Mouse (Mus musculus): ENCODE results near the gene Efhc1. TPM values are rescaled to one million over a fixed set of nuclear protein-coding genes. Genes with fewer than 3 reads are reported as not detected.

The Efhc1 gene
- total and polyA plus RNA-seq, 3 experiments = not detected

GRCm38 (mm10) chr1:20986378-20987056, 35.1 kb downstream of the Efhc1 start:
- Histone ChIP-seq H3K9ac (ENCODE audit: control insufficient read depth, low read depth, low read length, poor library complexity, severe bottlenecking) (no peak overlapping the region), H3K4me3 (ENCODE audit: control insufficient read depth in 1 of 2, insufficient read depth in 1 of 2, low read depth in 2 of 2, low read length in 2 of 2) (no peak overlapping the region), H3K36me3 (ENCODE audit: control insufficient read depth in 1 of 2, insufficient read depth in 2 of 2, low read length in 2 of 2) (no peaks in the 10 kb centered on the region), H3K27ac (ENCODE audit: control insufficient read depth, low read depth, low read length) (no peak overlapping the region), H3K4me1 (ENCODE audit: control insufficient read depth in 1 of 2, insufficient read depth in 2 of 2, low read length in 2 of 2) (no peaks in the 10 kb centered on the region; a peak in 1 of 4 replicates), H3K9me3 (replicated peaks; ENCODE audit: insufficient read depth, low read length) (no peaks in the 10 kb centered on the region), H3K79me2 (ENCODE audit: control insufficient read depth, insufficient read depth, low read length, poor library complexity) (no peaks in the 10 kb centered on the region), H3K27me3 (ENCODE audit: control insufficient read depth in 1 of 2, insufficient read depth in 2 of 2, low read length in 2 of 2) (no peaks in the 10 kb centered on the region)
- no peak for DNase-seq (ENCODE audit: low read depth, low spot score)
- TF ChIP-seq CHD2 (IDR thresholded peaks at IDR 0.05; ENCODE audit: low read length) (no peak), POLR2AphosphoS2 (IDR thresholded peaks at IDR 0.05; ENCODE audit: low read length) (no peak), NELFE (IDR thresholded peaks at IDR 0.05; ENCODE audit: low read depth, low read length) (no peak), SMC3 (IDR thresholded peaks at IDR 0.05; ENCODE audit: low read depth, low read length) (no peak), GATA1 (IDR thresholded peaks at IDR 0.05; ENCODE audit: low read depth, low read length) (no peak), USF2 (IDR thresholded peaks at IDR 0.05; ENCODE audit: borderline replicate concordance in 1 of 2, insufficient read depth in 1 of 2, low read depth in 1 of 2, low read length in 2 of 2) (no peak), NRF1 (IDR thresholded peaks at IDR 0.05; ENCODE audit: insufficient read depth, low read depth, low read length, poor library complexity, severe bottlenecking) (no peak)

- H3K79me2 ChIP-seq (ENCODE audit: control insufficient read depth, insufficient read depth, low read length, poor library complexity) = no peaks in the 10 kb centered on the region
- no peaks in the 10 kb centered on the region for H3K36me3 ChIP-seq (ENCODE audit: control insufficient read depth in 1 of 2, insufficient read depth in 2 of 2, low read length in 2 of 2)
- no peaks in the 10 kb centered on the region for H3K4me1 ChIP-seq (ENCODE audit: control insufficient read depth in 1 of 2, insufficient read depth in 2 of 2, low read length in 2 of 2)
- H3K27ac ChIP-seq (ENCODE audit: control insufficient read depth, low read depth, low read length) = no peak overlapping the region
- no peak overlapping the region for H3K9ac ChIP-seq (ENCODE audit: control insufficient read depth, low read depth, low read length, poor library complexity, severe bottlenecking)
- H3K4me3 ChIP-seq (ENCODE audit: control insufficient read depth in 1 of 2, insufficient read depth in 1 of 2, low read depth in 2 of 2, low read length in 2 of 2) = no peak overlapping the region
- H3K9me3 ChIP-seq (replicated peaks; ENCODE audit: insufficient read depth, low read length) = no peaks in the 10 kb centered on the region
- no peak for TF ChIP-seq MEF2A (IDR thresholded peaks at IDR 0.05; ENCODE audit: extremely low read depth, insufficient replicate concordance, low read depth, low read length, poor library complexity, severe bottlenecking)
- no peak for TF ChIP-seq CHD1 (IDR thresholded peaks at IDR 0.05; ENCODE audit: low read depth, low read length)
- no peak for TF ChIP-seq NRF1 (IDR thresholded peaks at IDR 0.05; ENCODE audit: insufficient read depth, low read depth, low read length, poor library complexity, severe bottlenecking)
- no peak for TF ChIP-seq KAT2A (conservative IDR thresholded peaks at IDR 0.05; ENCODE audit: low read depth, low read length)
- no peak for TF ChIP-seq ETS1 (IDR thresholded peaks at IDR 0.05; ENCODE audit: low read depth, low read length)
- no peak for TF ChIP-seq GABPA (IDR thresholded peaks at IDR 0.05; ENCODE audit: low read depth, low read length)
- TF ChIP-seq TBP (IDR thresholded peaks at IDR 0.05; ENCODE audit: low read depth, low read length) = no peak
- no peak for TF ChIP-seq BHLHE40 (IDR thresholded peaks at IDR 0.05; ENCODE audit: borderline replicate concordance, low read depth, low read length)
- no peak for TF ChIP-seq POLR2A (IDR thresholded peaks at IDR 0.05; ENCODE audit: control insufficient read depth in 1 of 2, insufficient read depth in 1 of 2, low read depth in 1 of 2, low read length in 2 of 2, poor library complexity in 1 of 2)
- TF ChIP-seq MAX (IDR thresholded peaks at IDR 0.05; ENCODE audit: low read length) = no peak
- no peak for TF ChIP-seq TCF12 (IDR thresholded peaks at IDR 0.05; ENCODE audit: low read depth, low read length)
- no peak for TF ChIP-seq MAZ (IDR thresholded peaks at IDR 0.05; ENCODE audit: low read depth, low read length)
- no peak for TF ChIP-seq POLR2AphosphoS5 (IDR thresholded peaks at IDR 0.05; ENCODE audit: borderline replicate concordance, low read depth, low read length)
- TF ChIP-seq USF2 (IDR thresholded peaks at IDR 0.05; ENCODE audit: borderline replicate concordance in 1 of 2, insufficient read depth in 1 of 2, low read depth in 1 of 2, low read length in 2 of 2) = no peak
- TF ChIP-seq CTCF (IDR thresholded peaks at IDR 0.05 in 2 of 3, conservative IDR thresholded peaks at IDR 0.05 in 1 of 3; ENCODE audit: control insufficient read depth in 1 of 3, insufficient read depth in 1 of 3, low read depth in 2 of 3, low read length in 3 of 3, poor library complexity in 1 of 3, severe bottlenecking in 1 of 3) = no peak
- TF ChIP-seq CHD2 (IDR thresholded peaks at IDR 0.05; ENCODE audit: low read length) = no peak
- no peak for TF ChIP-seq USF1 (IDR thresholded peaks at IDR 0.05; ENCODE audit: low read depth, low read length)
- no peak for TF ChIP-seq ELF1 (IDR thresholded peaks at IDR 0.05; ENCODE audit: low read depth, low read length)
- TF ChIP-seq POLR2AphosphoS2 (IDR thresholded peaks at IDR 0.05; ENCODE audit: low read length) = no peak
- no peak for TF ChIP-seq TAL1 (IDR thresholded peaks at IDR 0.05; ENCODE audit: low read length)
- no peak for DNase-seq (ENCODE audit: low read depth, low spot score)
- no peaks in the 10 kb centered on the region for H3K27me3 ChIP-seq (ENCODE audit: control insufficient read depth in 1 of 2, insufficient read depth in 2 of 2, low read length in 2 of 2)
Measured at GRCm38 (mm10) chr1:20989461-20990083, 38.1 kb downstream of the Efhc1 start.
